Mouse (Mus musculus) lung, postnatal 0 days (tissue): ENCODE results near the gene Nps. TPM values are rescaled to one million over a fixed set of nuclear protein-coding genes. Genes with fewer than 3 reads are reported as not detected.

Experiments used
- ATAC-seq: fragments of 200-750 bp; cut with Nextera tagmentation; 2 replicates; pipeline ENCODE4 v1.8.0; 2017; ENCODE audit warnings: moderate library complexity
- DNase-seq: peaks from one replicate; pipeline ENCODE4 v3.0.0-alpha.2; 2016; ENCODE audit warnings: low spot score
- H3K27ac ChIP-seq: fragments of 300-500 bp; sonication (generic); 2 replicates; pipeline ENCODE4 v1.5.1; 2014; ENCODE audit warnings: antibody characterized with exemption, mild to moderate bottlenecking, low read length, mixed read lengths
- H3K27me3 ChIP-seq: fragments of 300-500 bp; sonication (generic); replicated peaks from 2 replicates; pipeline ENCODE4 v1.6.1; 2014; ENCODE audit warnings: low read length, mixed read lengths; ENCODE audit not compliant: insufficient read depth
- H3K36me3 ChIP-seq: fragments of 300-500 bp; sonication (generic); 2 replicates; pipeline ENCODE4 v1.6.1; 2014; ENCODE audit warnings: low read length, mixed read lengths; ENCODE audit not compliant: insufficient read depth
- H3K4me1 ChIP-seq: fragments of 300-500 bp; sonication (generic); 2 replicates; pipeline ENCODE4 v1.6.1; 2014; ENCODE audit warnings: antibody characterized with exemption, low read depth, low read length, mixed read lengths; ENCODE audit not compliant: insufficient read depth
- H3K4me2 ChIP-seq: fragments of 300-500 bp; sonication (generic); replicated peaks from 2 replicates; pipeline ENCODE4 v1.6.1; 2014; ENCODE audit warnings: low read depth, mild to moderate bottlenecking, low read length, moderate library complexity, mixed read lengths
- H3K4me3 ChIP-seq: fragments of 300-500 bp; sonication (generic); 2 replicates; pipeline ENCODE4 v1.5.1; 2014; ENCODE audit warnings: low read depth, low read length
- H3K9ac ChIP-seq: fragments of 300-500 bp; sonication (generic); replicated peaks from 2 replicates; pipeline ENCODE4 v1.6.1; 2014; ENCODE audit warnings: low read depth, mild to moderate bottlenecking
- H3K9me3 ChIP-seq: fragments of 300-500 bp; sonication (generic); 2 replicates; pipeline ENCODE4 v1.6.1; 2016; ENCODE audit warnings: low read length, mixed read lengths
- CTCF ChIP-seq: IDR thresholded peaks from 2 replicates; pipeline ENCODE4 v1.5.1; 2016; ENCODE audit warnings: antibody characterized with exemption, mild to moderate bottlenecking
- EP300 ChIP-seq: IDR thresholded peaks from 2 replicates; pipeline ENCODE4 v1.6.1; 2016; ENCODE audit warnings: antibody characterized with exemption, mild to moderate bottlenecking, control low read depth
- WGBS: fragments of 180-500 bp; shearing (Covaris S2); extraction: QIAGEN DNeasy Blood & Tissue Kit; methylation state at CpG from one replicate; pipeline ENCODE4 v1.1.7; 2014; 5-methylcytosine and 5-hydroxymethylcytosine counted together
- polyA plus RNA-seq: library from polyadenylated mRNA; unstranded; fragments of >200 nt; fragmentation: Nextera tagmentation; extraction: Ambion mirVana; gene quantifications from 2 replicates; pipeline ENCODE4 v1.2.1, GENCODE M21; 2015

The Nps gene
- polyA plus RNA-seq, 1 experiment from 2014 or later: not detected

GRCm38 (mm10) chr7:135226021-135226420, 32.5 kb upstream of the Nps start:
- ATAC-seq (no peak), DNase-seq (no peak)
- Histone ChIP-seq H3K9ac (no peak overlapping the region), H3K9me3 (no peaks in the 10 kb centered on the region), H3K27me3 (no peaks in the 10 kb centered on the region), H3K4me1 (no peaks in the 10 kb centered on the region), H3K4me2 (no peak overlapping the region), H3K36me3 (no peaks in the 10 kb centered on the region), H3K27ac (no peak overlapping the region), H3K4me3 (no peak overlapping the region)
- TF ChIP-seq CTCF (no peak), EP300 (no peak)
- WGBS: 85% methylated on average over 5 of the region's 5 CpGs

- WGBS: 46% methylated on average over 3 of the region's 3 CpGs
- Histone ChIP-seq H3K4me2 (no peak overlapping the region), H3K36me3 (no peaks in the 10 kb centered on the region), H3K9ac (no peak overlapping the region), H3K4me1 (no peaks in the 10 kb centered on the region), H3K27me3 (no peaks in the 10 kb centered on the region), H3K27ac (no peak overlapping the region), H3K9me3 (no peaks in the 10 kb centered on the region), H3K4me3 (no peak overlapping the region)
- TF ChIP-seq EP300 (no peak), CTCF (no peak)
- DNase-seq: peak; percentile 70
- ATAC-seq: peak; percentile 70
These were observed 21.4 kb upstream of the Nps start for GRCm38 (mm10) chr7:135237152-135237551.

DNA sequence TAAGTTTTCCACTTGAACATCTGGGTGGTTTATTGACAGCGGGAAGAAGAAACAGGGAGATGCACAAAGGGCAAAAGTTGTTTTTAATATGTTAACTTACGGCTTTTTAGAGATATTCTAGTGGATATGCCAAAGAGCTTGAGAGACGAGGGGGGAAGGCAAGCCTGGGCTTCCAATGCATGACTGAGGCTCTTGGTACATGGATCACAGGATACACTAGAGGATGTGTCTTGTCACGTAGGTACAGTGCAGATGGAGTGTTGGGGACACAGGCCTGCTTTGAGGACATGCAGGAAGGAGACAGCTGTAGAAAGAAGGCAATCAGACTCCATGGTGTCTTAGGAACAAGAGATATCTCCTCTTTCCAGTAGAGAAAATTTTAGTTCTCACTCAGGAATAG, 19.1 kb upstream of the Nps start:
- H3K4me2 ChIP-seq: no peak overlapping the region
- WGBS: 78% methylated on average over 4 of the region's 4 CpGs
- no peaks in the 10 kb centered on the region for H3K36me3 ChIP-seq
- no peak overlapping the region for H3K27ac ChIP-seq
- no peaks in the 10 kb centered on the region for H3K4me1 ChIP-seq
- H3K9ac ChIP-seq: no peak overlapping the region
- no peaks in the 10 kb centered on the region for H3K9me3 ChIP-seq
- ATAC-seq (no peak), DNase-seq (no peak)
- no peaks in the 10 kb centered on the region for H3K27me3 ChIP-seq
- no peak for TF ChIP-seq CTCF
- TF ChIP-seq EP300: no peak
- no peak overlapping the region for H3K4me3 ChIP-seq

DNA sequence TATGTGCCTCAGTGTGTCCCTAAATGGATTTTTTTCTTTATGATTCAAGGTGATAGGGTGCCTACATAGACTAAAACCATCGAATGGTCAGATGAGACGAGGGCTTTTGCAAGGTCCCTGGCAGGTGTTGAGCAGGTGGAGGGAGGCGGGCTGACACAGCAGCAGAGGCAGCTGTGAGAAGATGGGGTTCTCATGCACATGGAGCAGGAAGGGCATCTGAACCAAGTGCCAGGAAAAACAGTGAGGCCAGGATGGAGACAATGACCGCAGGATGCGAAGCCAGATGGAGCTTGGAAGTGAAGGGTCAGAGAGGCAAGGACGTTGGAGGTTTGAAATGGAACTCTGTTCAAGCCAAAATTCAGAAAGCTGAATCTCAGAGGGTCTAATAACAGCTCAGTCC, 18.5 kb upstream of the Nps start:
- ATAC-seq (no peak), DNase-seq (no peak)
- no peak overlapping the region for H3K27ac ChIP-seq
- H3K9me3 ChIP-seq: no peaks in the 10 kb centered on the region
- H3K27me3 ChIP-seq: no peaks in the 10 kb centered on the region
- 75% methylated on average over 6 of the region's 6 CpGs for WGBS
- H3K9ac ChIP-seq: no peak overlapping the region
- H3K36me3 ChIP-seq: no peaks in the 10 kb centered on the region
- H3K4me1 ChIP-seq: no peaks in the 10 kb centered on the region
- H3K4me2 ChIP-seq: no peak overlapping the region
- no peak for TF ChIP-seq EP300
- no peak for TF ChIP-seq CTCF
- no peak overlapping the region for H3K4me3 ChIP-seq

DNA sequence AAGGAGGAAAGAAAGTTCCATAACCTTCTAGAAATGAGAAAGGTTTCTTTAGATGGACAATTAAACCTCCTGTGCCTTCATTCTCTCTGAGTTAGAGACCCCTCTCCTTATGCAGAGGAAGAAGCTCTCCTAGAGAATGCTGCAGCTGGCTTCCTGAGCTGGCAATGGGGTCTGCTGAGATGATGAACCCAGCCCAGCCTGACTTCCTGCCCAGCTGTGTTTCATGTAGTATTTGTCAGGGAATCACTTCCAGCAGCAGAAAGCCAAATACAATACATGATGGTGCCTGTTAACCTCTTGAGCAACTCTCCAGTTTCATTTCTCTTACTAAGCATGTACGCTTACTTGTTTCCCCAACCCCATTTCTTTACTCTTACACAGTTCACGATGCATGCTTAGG, 17.9 kb upstream of the Nps start:
- no peaks in the 10 kb centered on the region for H3K4me1 ChIP-seq
- no peaks in the 10 kb centered on the region for H3K36me3 ChIP-seq
- no peak overlapping the region for H3K27ac ChIP-seq
- H3K9me3 ChIP-seq: no peaks in the 10 kb centered on the region
- H3K4me2 ChIP-seq: no peak overlapping the region
- H3K4me3 ChIP-seq: no peak overlapping the region
- TF ChIP-seq CTCF: no peak
- no peak for TF ChIP-seq EP300
- no peaks in the 10 kb centered on the region for H3K27me3 ChIP-seq
- WGBS: 77% methylated on average over 2 of the region's 2 CpGs
- DNase-seq: peak; percentile 34
- ATAC-seq: no peak
- no peak overlapping the region for H3K9ac ChIP-seq

DNA sequence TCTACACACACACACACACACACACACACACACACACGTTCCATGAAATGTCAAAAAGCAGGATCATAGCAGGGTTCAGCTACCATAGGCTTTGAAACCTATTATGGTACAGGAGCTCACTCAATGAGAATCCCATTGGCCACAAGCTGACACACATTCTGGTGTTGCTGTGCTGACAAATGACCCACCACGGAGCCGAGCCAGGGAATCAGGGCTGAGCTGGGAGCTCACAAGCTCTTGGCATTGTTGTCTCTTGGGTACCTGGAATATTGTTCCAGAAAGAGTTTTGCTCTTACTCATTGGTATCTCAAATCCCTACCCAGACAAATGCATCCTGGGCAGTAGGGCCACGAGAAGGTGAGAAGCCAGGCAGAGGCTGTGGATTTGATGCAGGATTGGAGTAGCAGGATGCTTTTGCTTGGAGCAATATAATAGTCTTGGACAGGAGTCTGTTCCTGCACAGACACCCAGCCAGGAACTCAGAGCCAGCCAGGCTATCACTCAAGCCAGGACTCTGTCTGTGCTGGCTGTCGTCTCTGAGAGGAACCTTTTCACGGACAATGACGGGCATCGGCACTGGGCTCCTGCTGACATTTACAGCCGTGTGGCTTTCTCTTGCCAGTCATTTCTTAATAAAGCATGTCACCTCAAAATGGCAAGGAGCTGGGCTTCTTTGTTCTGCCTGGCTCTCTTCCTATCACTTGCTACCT, 14.2 kb upstream of the Nps start:
- no peak for TF ChIP-seq CTCF
- no peak for TF ChIP-seq EP300
- H3K4me3 ChIP-seq: no peak overlapping the region
- no peak overlapping the region for H3K4me2 ChIP-seq
- whole genome bisulfite sequencing: 79% methylated on average over 9 of the region's 9 CpGs
- H3K27me3 ChIP-seq: no peaks in the 10 kb centered on the region
- no peaks in the 10 kb centered on the region for H3K9me3 ChIP-seq
- no peaks in the 10 kb centered on the region for H3K4me1 ChIP-seq
- ATAC-seq: no peak
- H3K9ac ChIP-seq: no peak overlapping the region
- no peak overlapping the region for H3K27ac ChIP-seq
- no peaks in the 10 kb centered on the region for H3K36me3 ChIP-seq
- no peak for DNase-seq

GRCm38 (mm10) chr7:135246386-135246785, 12.1 kb upstream of the Nps start:
- WGBS: 79% methylated on average over 5 of the region's 5 CpGs
- Histone ChIP-seq H3K27ac (no peak overlapping the region), H3K4me2 (no peak overlapping the region), H3K9ac (no peak overlapping the region), H3K4me3 (no peak overlapping the region), H3K27me3 (no peaks in the 10 kb centered on the region), H3K36me3 (no peaks in the 10 kb centered on the region), H3K4me1 (no peaks in the 10 kb centered on the region), H3K9me3 (no peaks in the 10 kb centered on the region)
- DNase-seq (no peak), ATAC-seq (no peak)
- TF ChIP-seq EP300: no peak
- no peak for TF ChIP-seq CTCF
